Mouse (Mus musculus) ovary, adult 10 weeks (tissue): ENCODE data around the gene Pram1. TPM values are rescaled to one million over a fixed set of nuclear protein-coding genes. Genes with fewer than 3 reads are reported as not detected.

ENCODE experiments used
- polyA plus RNA-seq: library from polyadenylated mRNA; stranded (reverse); fragments of 350-450 nt; fragmentation: Illumina TruSeq; extraction: RNeasy Lipid Tissue Mini Kit (QIAGEN cat#74804); gene quantifications from one replicate; pipeline ENCODE4 v1.2.3, GENCODE M21; 2014

Gene Pram1
- not detected for polyA plus RNA-seq

DNA sequence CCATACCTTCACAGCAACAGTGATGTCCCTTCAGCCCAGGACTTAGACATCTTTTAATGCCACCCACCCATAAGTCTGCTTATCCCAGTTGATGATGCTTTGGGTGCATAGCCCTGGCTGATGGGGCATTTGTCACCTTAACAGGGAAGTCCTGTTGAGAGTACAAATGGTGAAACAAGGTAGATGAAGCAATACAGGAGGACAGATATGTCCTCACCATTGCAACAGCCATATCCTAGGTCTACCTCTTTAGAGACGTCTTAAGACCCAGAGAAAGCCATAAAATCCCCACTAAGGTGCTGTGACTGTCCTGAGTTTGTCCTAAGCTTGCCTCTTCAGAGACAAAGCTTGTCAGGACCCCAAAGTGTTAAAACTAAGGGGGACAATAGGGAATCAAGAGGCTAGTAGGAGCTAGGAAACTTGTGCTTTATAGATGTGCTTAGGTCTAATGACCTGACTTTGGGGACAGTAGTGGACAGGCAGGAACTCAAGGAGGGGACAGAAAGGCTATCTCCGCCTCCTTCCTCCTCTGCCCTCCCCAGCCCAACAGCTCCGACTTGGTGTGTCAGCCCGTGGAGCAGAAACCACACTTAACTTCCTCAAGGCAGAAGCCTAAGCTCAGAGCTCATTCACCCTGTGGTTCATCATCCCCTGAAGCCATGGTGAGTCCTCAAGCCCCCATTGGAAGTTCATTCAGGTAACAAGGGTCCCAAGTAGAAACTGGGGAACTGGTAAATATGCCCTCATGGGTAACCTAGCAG lies at the start of gene Pram1:
Pram1 (plus strand) TSS at position 541 of the 761 bp plus-strand sequence.

DNA sequence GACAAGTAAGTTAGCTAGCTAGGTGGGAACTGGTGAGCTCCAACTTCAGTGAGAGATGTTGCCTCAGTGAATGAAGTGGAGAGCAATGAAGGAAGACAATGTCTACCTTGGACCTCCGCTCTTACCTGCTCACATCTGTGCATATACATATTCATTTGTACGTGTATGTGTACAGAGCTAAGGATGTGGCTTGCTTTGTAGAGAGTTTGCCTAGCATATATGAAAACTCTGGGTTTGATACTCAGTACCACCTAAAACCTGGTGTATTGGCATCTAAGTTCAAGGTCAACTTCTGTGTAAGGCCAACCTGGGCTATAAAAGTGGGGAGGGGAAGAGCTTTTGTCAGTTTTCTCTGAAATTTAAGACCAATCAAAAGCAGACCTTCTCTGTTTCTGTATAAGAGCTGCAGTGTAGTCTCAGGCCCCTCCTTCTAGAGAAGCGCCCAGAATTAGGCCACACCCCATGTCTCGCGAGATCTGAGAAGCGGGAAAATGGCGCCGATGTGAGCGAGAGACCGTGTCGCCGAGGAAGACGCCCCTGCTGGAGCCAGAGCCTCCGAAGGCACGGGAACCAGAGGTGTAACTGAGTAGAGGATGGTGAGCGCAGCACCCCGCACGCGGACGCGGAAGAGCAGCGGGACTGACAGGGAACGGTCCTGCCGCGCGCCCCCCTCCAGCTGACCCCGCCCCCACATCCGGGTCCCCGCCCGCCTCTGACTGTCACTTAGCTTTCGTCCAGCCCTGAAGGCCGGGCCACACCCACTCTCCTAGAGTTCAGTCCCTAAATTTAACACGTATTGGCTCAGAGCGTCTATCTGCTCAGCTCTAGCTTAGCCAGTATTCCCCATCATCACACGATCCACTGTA lies 9.0 kb upstream of the Pram1 start, which contains the start of gene Zfp414:
Zfp414 (plus strand) TSS at position 470 of the 866 bp plus-strand sequence.

GRCm38 (mm10) chr17:33686760-33687159 lies 48.9 kb downstream of the Pram1 start, which contains the start of gene Hnrnpm:
Hnrnpm (minus strand) TSS chr17:33686860.

Other genes with a start within 250 kb of the Pram1 start
- gene Zfp101, start 243.4 kb upstream of the Pram1 start, polyA plus RNA-seq = 38.9 TPM
- not detected for gene Actl9, start 205.2 kb upstream of the Pram1 start, polyA plus RNA-seq
- gene Adamts10, start 113.9 kb upstream of the Pram1 start, polyA plus RNA-seq = 6.2 TPM
- 0.83 TPM for gene Myo1f, start 82.3 kb upstream of the Pram1 start, polyA plus RNA-seq
- gene Zfp414, start 9.0 kb upstream of the Pram1 start, polyA plus RNA-seq = 2.1 TPM
- 627 TPM for gene Hnrnpm, start 48.8 kb downstream of the Pram1 start, polyA plus RNA-seq
- gene March2, start 80.6 kb downstream of the Pram1 start, polyA plus RNA-seq = 16.3 TPM
- gene Rab11b, start 122.5 kb downstream of the Pram1 start, polyA plus RNA-seq = 36.7 TPM
- 5.5 TPM for gene Angptl4, start 143.8 kb downstream of the Pram1 start, polyA plus RNA-seq
- 5.6 TPM for gene Kank3, start 172.5 kb downstream of the Pram1 start, polyA plus RNA-seq
- gene Rps28, start 186.5 kb downstream of the Pram1 start, polyA plus RNA-seq = 90.3 TPM
- 14.1 TPM for gene Ndufa7, start 186.5 kb downstream of the Pram1 start, polyA plus RNA-seq
- gene Cd320, start 205.0 kb downstream of the Pram1 start, polyA plus RNA-seq = 9.6 TPM
- not detected for gene Gm7029, start 235.8 kb downstream of the Pram1 start, polyA plus RNA-seq